Mouse (Mus musculus) liver, embryonic 14.5 days (tissue): ENCODE measurements around the gene Unc45a.

Experiments
- CTCF ChIP-seq: IDR thresholded peaks from 2 replicates; pipeline ENCODE4 v1.5.1; 2016; ENCODE audit warnings: antibody characterized with exemption, low read depth, control low read depth
- EP300 ChIP-seq: IDR thresholded peaks from 2 replicates; pipeline ENCODE4 v1.6.1; 2016; ENCODE audit warnings: antibody characterized with exemption, low read depth

DNA sequence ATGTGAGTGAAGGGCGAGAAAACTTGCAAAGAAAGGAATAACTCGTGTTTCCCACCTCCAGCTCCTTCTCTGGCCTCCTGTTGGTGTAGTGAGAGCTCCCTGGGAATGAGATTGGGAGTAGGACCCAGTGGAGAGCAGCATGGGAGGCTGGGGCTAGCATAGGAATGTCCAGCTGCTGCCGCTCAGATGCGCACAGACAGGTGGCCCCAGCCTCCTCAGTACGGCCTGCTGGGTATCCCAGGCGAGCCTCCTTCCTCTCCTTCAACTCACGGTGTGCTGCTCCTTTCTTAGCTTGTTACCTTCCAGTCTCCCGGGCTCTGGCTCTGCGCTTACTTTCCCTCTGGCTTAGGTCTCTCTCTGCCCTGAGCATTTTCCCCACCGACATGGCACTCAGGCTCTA, 60.8 kb downstream of the Unc45a start:
- TF ChIP-seq CTCF: no peak
- TF ChIP-seq EP300: no peak
